Comparison of ENCODE assay signal across 10 mouse cellular contexts in the genomic region with DNA sequence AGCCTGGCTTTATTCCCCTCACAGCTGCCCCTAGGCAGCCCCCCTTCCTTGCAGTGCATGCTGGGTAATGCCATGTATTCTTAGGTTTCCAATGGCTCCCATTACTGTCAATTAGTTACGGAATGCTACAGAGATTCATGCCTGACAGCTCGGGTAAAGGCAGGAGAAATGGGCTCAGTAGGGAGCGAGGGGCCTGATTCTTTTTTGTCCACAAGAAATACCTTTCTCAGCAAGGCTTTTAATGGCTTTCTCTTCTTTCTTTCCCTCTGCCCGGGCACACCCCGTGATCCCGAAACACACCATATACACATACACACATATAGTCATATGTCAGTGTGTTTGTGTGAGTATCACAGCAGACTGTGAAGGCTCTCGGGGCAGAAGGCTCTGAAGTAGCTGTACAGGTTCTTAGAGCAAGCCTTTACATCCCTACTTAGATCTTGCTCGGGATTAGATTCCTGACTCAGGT. TPM values are rescaled to one million over a fixed set of nuclear protein-coding genes. Genes with fewer than 3 reads are reported as not detected.
DNase-seq lines count a peak whose midpoint lies in the region; ATAC-seq lines count a peak whose summit lies in the region.
"Had no signal": no experiment of that assay in that cellular context is flagged by ENCODE, and none has a peak within 500 bp of the region (broad histone marks: within the 10 kb centered on the region; RNA-seq: fewer than 3 reads in every experiment).

No protein-coding gene starts in this region.

- no peaks in the 10 kb centered on the region for H3K27me3 ChIP-seq in hindbrain, embryonic 10.5 days (ENCODE audit: insufficient read depth, poor library complexity, severe bottlenecking)
- no peaks in the 10 kb centered on the region for H3K27me3 ChIP-seq in midbrain, embryonic 12.5 days
- H3K27me3 ChIP-seq: liver, embryonic 15.5 days had no signal

- WGBS in hindbrain, embryonic 10.5 days = 17% methylated on average over 8 of the region's 8 CpGs
- 9% methylated on average over 8 of the region's 8 CpGs for WGBS in midbrain, embryonic 12.5 days

- H3K36me3 ChIP-seq in hindbrain, embryonic 10.5 days = 0 out of 2 replicates have a peak, but pooled peaks cover 6% of the 10 kb centered on the region
- peaks cover 9% of the 10 kb centered on the region; the same call in 1 of the 2 replicates for H3K36me3 ChIP-seq in midbrain, embryonic 12.5 days
- H3K36me3 ChIP-seq: liver, embryonic 15.5 days had no signal

- no peak overlapping the region for H3K9ac ChIP-seq in midbrain, embryonic 12.5 days (replicated peaks)
- H3K9ac ChIP-seq: liver, embryonic 15.5 days had no signal

- peak; percentile 42 for DNase-seq in R1 (ENCODE audit: low read depth, low spot score)
- DNase-seq in embryo, embryonic 11.5 days (ENCODE audit: low read depth, low spot score) = peak; percentile 73
- peak; percentile 76 for DNase-seq in hindbrain, embryonic 10.5 days (ENCODE audit: low spot score)
- no peak for DNase-seq in yolk sac, embryonic 10.5 days (ENCODE audit: low spot score)
- no peak for DNase-seq in cerebellum, adult 11 months
- DNase-seq in layer of hippocampus, postnatal 14 days (ENCODE audit: low spot score in 2 of 2) = no peak
- DNase-seq: adrenal gland, postnatal 14 days had no signal

- peaks cover 11% of the 10 kb centered on the region for H3K9me3 ChIP-seq in hindbrain, embryonic 10.5 days
- H3K9me3 ChIP-seq in midbrain, embryonic 12.5 days = peaks cover 10% of the 10 kb centered on the region
- H3K9me3 ChIP-seq: liver, embryonic 15.5 days had no signal

- ATAC-seq in midbrain, embryonic 12.5 days (ENCODE audit: low FRiP score, low read depth) = peak; percentile 95
- ATAC-seq in monocyte, adult 5-6 weeks (replicated peaks; ENCODE audit: insufficient number of reproducible peaks, low FRiP score, low TSS enrichment, poor library complexity, severe bottlenecking) = no peak

- peaks cover 49% of the 10 kb centered on the region for H3K4me1 ChIP-seq in hindbrain, embryonic 10.5 days (replicated peaks)
- H3K4me1 ChIP-seq in midbrain, embryonic 12.5 days = peaks cover 40% of the 10 kb centered on the region
- H3K4me1 ChIP-seq: liver, embryonic 15.5 days had no signal

- H3K27ac ChIP-seq in hindbrain, embryonic 10.5 days = peak overlapping the region; percentile 89
- peak overlapping the region; percentile 91 for H3K27ac ChIP-seq in midbrain, embryonic 12.5 days (replicated peaks)
- H3K27ac ChIP-seq: liver, embryonic 15.5 days had no signal

- peak overlapping the region; percentile 23 for H3K4me3 ChIP-seq in hindbrain, embryonic 10.5 days
- H3K4me3 ChIP-seq in midbrain, embryonic 12.5 days = 0 out of 2 replicates have a peak overlapping the region, but pooled peaks have one; percentile 1
- H3K4me3 ChIP-seq: liver, embryonic 15.5 days had no signal

- H3K4me2 ChIP-seq in midbrain, embryonic 12.5 days (replicated peaks) = peak overlapping the region; percentile 34
- H3K4me2 ChIP-seq: liver, embryonic 15.5 days had no signal

RNA-seq across cellular contexts. Expression of gene Nepro, which starts 44.6 kb away (rescaled TPM):
- 8.8 and 14.9 TPM in 2 replicates for polyA plus RNA-seq in hindbrain, embryonic 10.5 days (2016; fragmentation: Nextera tagmentation; extraction: Ambion mirVana)
- 9.5 and 9.9 TPM in 2 replicates for polyA plus RNA-seq in midbrain, embryonic 12.5 days (2016; fragmentation: Nextera tagmentation; extraction: Ambion mirVana)
- 1 to 10 TPM; 4.3 to 6.5 TPM for total RNA-seq in layer of hippocampus, postnatal 14 days (2021)
- total RNA-seq in monocyte, adult 5-6 weeks (2017) = 7.9 to 14.6 TPM (median 11.3 TPM) in 3 replicates

Comparison
In these comparisons a context has a peak if more than half of its experiments do, and no peak if none do; other contexts are left out.
1. DNase-seq: peak in R1 (single experiment), embryo, embryonic 11.5 days (single experiment) and hindbrain, embryonic 10.5 days (single experiment); none in yolk sac, embryonic 10.5 days (single experiment), cerebellum, adult 11 months (single experiment) and layer of hippocampus, postnatal 14 days (0 of 2).